Mouse (Mus musculus) kidney, embryonic 14.5 days (tissue): ENCODE results near the gene Sdccag8. TPM values are rescaled to one million over a fixed set of nuclear protein-coding genes. Genes with fewer than 3 reads are reported as not detected.
"Not testable (repeated sequence)": the region's sequence is repeated elsewhere in the genome, so short reads cannot be mapped to it uniquely, and the experiment has no call there.

Experiments used
- ATAC-seq: fragments of 200-750 bp; cut with Nextera tagmentation; 2 replicates; pipeline ENCODE4 v1.8.0; 2017; ENCODE audit warnings: moderate number of reproducible peaks, mild to moderate bottlenecking, moderate TSS enrichment, moderate library complexity; ENCODE audit not compliant: low FRiP score, low TSS enrichment
- H3K27ac ChIP-seq: fragments of 300-500 bp; sonication (generic); 2 replicates; pipeline ENCODE4 v1.5.1; 2014; ENCODE audit warnings: low read depth, mild to moderate bottlenecking, low read length, moderate library complexity, mixed read lengths
- H3K27me3 ChIP-seq: fragments of 300-500 bp; sonication (generic); 2 replicates; pipeline ENCODE4 v1.6.1; 2014; ENCODE audit warnings: mild to moderate bottlenecking, low read length; ENCODE audit not compliant: control insufficient read depth, insufficient read depth
- H3K36me3 ChIP-seq: fragments of 300-500 bp; sonication (generic); 2 replicates; pipeline ENCODE4 v1.6.1; 2014; ENCODE audit warnings: low read length, mixed read lengths; ENCODE audit not compliant: control insufficient read depth, insufficient read depth
- H3K4me1 ChIP-seq: fragments of 300-500 bp; sonication (generic); 2 replicates; pipeline ENCODE4 v1.6.1; 2014; ENCODE audit warnings: low read length, mixed read lengths; ENCODE audit not compliant: control insufficient read depth, insufficient read depth
- H3K4me2 ChIP-seq: fragments of 300-500 bp; sonication (generic); replicated peaks from 2 replicates; pipeline ENCODE4 v1.6.1; 2014; ENCODE audit warnings: low read depth, mild to moderate bottlenecking, low read length
- H3K4me3 ChIP-seq: fragments of 300-500 bp; sonication (generic); 2 replicates; pipeline ENCODE4 v1.5.1; 2014; ENCODE audit warnings: mild to moderate bottlenecking, low read length
- H3K9ac ChIP-seq: fragments of 300-500 bp; sonication (generic); 2 replicates; pipeline ENCODE4 v1.6.1; 2014; ENCODE audit warnings: low read depth, mild to moderate bottlenecking, low read length, moderate library complexity
- H3K9me3 ChIP-seq: fragments of 300-500 bp; sonication (generic); 2 replicates; pipeline ENCODE4 v1.6.1; 2016; ENCODE audit warnings: low read length; ENCODE audit not compliant: control insufficient read depth
- WGBS: fragments of 180-500 bp; shearing (Covaris S2); extraction: QIAGEN DNeasy Blood & Tissue Kit; methylation state at CpG from one replicate; pipeline ENCODE4 v1.1.7; 2014; 5-methylcytosine and 5-hydroxymethylcytosine counted together
- polyA plus RNA-seq: library from polyadenylated mRNA; unstranded; fragments of >200 nt; fragmentation: Nextera tagmentation; extraction: Ambion mirVana; gene quantifications from 2 replicates; pipeline ENCODE4 v1.2.1, GENCODE M21; 2014

The Sdccag8 gene
- polyA plus RNA-seq, 1 experiment from 2014 or later = 17.0 TPM

GRCm38 (mm10) chr1:176939901-176940341 lies 125.5 kb downstream of the Sdccag8 start:
- Histone ChIP-seq H3K9me3 (no peaks in the 10 kb centered on the region), H3K36me3 (no peaks in the 10 kb centered on the region), H3K4me2 (no peak overlapping the region), H3K4me3 (no peak overlapping the region), H3K27me3 (no peaks in the 10 kb centered on the region), H3K27ac (no peak overlapping the region), H3K9ac (no peak overlapping the region), H3K4me1 (no peaks in the 10 kb centered on the region)
- 64% methylated on average over 8 of the region's 8 CpGs for WGBS
- no peak for ATAC-seq

GRCm38 (mm10) chr1:176941286-176941990 lies 127.0 kb downstream of the Sdccag8 start:
- not testable (repeated sequence) for H3K27ac ChIP-seq, H3K27me3 ChIP-seq, H3K4me3 ChIP-seq, ATAC-seq, H3K9ac ChIP-seq, H3K4me2 ChIP-seq, H3K4me1 ChIP-seq, H3K36me3 ChIP-seq, H3K9me3 ChIP-seq

GRCm38 (mm10) chr1:176943126-176943525 lies 128.7 kb downstream of the Sdccag8 start:
- Histone ChIP-seq H3K4me2 (no peak overlapping the region), H3K4me3 (no peak overlapping the region), H3K36me3 (no peaks in the 10 kb centered on the region), H3K27me3 (no peaks in the 10 kb centered on the region), H3K9ac (no peak overlapping the region), H3K27ac (no peak overlapping the region), H3K9me3 (no peaks in the 10 kb centered on the region), H3K4me1 (no peaks in the 10 kb centered on the region)
- ATAC-seq = no peak
- 85% methylated on average over 5 of the region's 5 CpGs for WGBS

GRCm38 (mm10) chr1:176943987-176944386 lies 129.5 kb downstream of the Sdccag8 start:
- Histone ChIP-seq H3K4me3 (no peak overlapping the region), H3K4me2 (no peak overlapping the region), H3K4me1 (no peaks in the 10 kb centered on the region), H3K9ac (no peak overlapping the region), H3K27ac (no peak overlapping the region), H3K27me3 (no peaks in the 10 kb centered on the region), H3K9me3 (no peaks in the 10 kb centered on the region), H3K36me3 (no peaks in the 10 kb centered on the region)
- ATAC-seq = no peak
- 71% methylated on average over 5 of the region's 5 CpGs for WGBS

- ATAC-seq = no peak
- H3K4me1 ChIP-seq = no peaks in the 10 kb centered on the region
- 83% methylated on average over 8 of the region's 8 CpGs for WGBS
- H3K4me3 ChIP-seq = no peak overlapping the region
- no peaks in the 10 kb centered on the region for H3K9me3 ChIP-seq
- no peak overlapping the region for H3K27ac ChIP-seq
- H3K36me3 ChIP-seq = no peaks in the 10 kb centered on the region
- H3K9ac ChIP-seq = no peak overlapping the region
- H3K4me2 ChIP-seq = no peak overlapping the region
- H3K27me3 ChIP-seq = no peaks in the 10 kb centered on the region
Measured at GRCm38 (mm10) chr1:176944458-176945174, 130.2 kb downstream of the Sdccag8 start.

- H3K9me3 ChIP-seq = no peaks in the 10 kb centered on the region
- 96% methylated on average over 12 of the region's 12 CpGs for WGBS
Measured at GRCm38 (mm10) chr1:176945175-176945540, 130.7 kb downstream of the Sdccag8 start.

DNA sequence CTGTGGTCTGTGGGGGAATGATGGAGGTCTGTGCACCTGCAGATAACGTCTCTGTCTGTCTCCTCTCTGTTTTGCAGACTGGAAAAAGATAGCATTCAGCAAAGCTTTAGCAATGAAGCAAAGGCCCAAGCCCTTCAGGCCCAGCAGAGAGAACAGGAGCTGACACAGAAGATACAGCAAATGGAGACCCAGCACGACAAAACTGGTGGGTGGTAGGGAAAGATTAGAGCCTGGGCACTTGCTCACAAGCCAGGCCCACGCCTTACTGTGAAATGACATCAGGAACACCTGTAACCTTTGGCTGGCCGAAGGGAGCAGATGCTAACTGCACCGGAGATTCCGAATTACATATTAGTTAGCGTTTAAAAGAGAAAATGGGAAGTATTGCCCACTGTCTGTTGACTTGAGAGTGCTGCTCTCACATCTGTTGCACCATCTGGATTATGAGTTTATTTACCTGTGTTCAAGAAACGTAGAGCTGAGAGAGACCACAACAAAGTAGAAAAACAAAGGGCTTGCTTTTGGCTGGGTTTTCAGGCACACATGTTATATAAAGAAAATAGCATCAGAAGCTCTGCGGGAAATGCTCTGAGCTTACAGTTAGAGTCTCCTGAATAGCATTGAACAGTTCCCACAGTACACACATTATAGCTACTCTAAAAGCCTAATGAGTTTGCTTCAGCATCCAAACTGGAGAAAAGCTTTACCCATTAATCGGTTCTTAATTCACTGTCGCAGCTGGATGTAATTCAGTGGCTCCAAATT lies 131.8 kb downstream of the Sdccag8 start:
- Histone ChIP-seq H3K4me2 (no peak overlapping the region), H3K4me1 (no peaks in the 10 kb centered on the region), H3K9me3 (no peaks in the 10 kb centered on the region), H3K36me3 (no peaks in the 10 kb centered on the region), H3K27ac (no peak overlapping the region), H3K27me3 (no peaks in the 10 kb centered on the region), H3K9ac (no peak overlapping the region), H3K4me3 (no peak overlapping the region)
- no peak for ATAC-seq
- 87% methylated on average over 11 of the region's 11 CpGs for WGBS

More at GRCm38 (mm10) chr1:176945175-176945540, 130.7 kb downstream of the Sdccag8 start:
- Histone ChIP-seq H3K27ac (no peak overlapping the region), H3K4me2 (no peak overlapping the region), H3K9ac (no peak overlapping the region), H3K4me1 (no peaks in the 10 kb centered on the region), H3K4me3 (no peak overlapping the region), H3K27me3 (no peaks in the 10 kb centered on the region), H3K36me3 (no peaks in the 10 kb centered on the region)
- no peak for ATAC-seq

- no peaks in the 10 kb centered on the region for H3K4me1 ChIP-seq
- no peaks in the 10 kb centered on the region for H3K27me3 ChIP-seq
- no peak for ATAC-seq
- no peaks in the 10 kb centered on the region for H3K36me3 ChIP-seq
- H3K4me3 ChIP-seq = no peak overlapping the region
- H3K27ac ChIP-seq = no peak overlapping the region
- no peaks in the 10 kb centered on the region for H3K9me3 ChIP-seq
- WGBS = 87% methylated on average over 7 of the region's 7 CpGs
- H3K4me2 ChIP-seq = no peak overlapping the region
- no peak overlapping the region for H3K9ac ChIP-seq
Measured at GRCm38 (mm10) chr1:176946796-176947181, 132.3 kb downstream of the Sdccag8 start.

DNA sequence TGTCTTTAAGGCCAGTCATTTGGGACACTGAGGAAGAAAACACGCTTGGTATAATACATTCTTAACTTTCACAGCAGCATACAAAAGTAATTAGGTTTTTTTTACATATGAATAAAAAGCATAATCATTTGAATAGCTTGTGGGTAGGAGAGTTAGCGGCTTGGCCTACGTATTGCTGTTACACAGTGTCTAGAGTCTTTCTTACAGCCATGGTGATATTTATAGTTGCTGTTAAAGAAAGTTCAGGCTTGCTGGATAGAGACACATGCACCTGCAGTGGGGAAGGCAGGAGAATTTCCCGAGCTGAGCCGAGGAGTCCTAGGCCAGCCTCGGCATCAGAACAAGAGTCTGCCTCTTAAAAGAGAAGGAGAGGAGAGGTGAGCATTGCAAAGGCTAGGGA lies 134.4 kb downstream of the Sdccag8 start:
- no peaks in the 10 kb centered on the region for H3K27me3 ChIP-seq

More for the DNA sequence above, 134.4 kb downstream of the Sdccag8 start:
- Histone ChIP-seq H3K9ac (no peak overlapping the region), H3K4me3 (no peak overlapping the region), H3K36me3 (no peaks in the 10 kb centered on the region), H3K9me3 (no peaks in the 10 kb centered on the region), H3K4me1 (no peaks in the 10 kb centered on the region), H3K4me2 (no peak overlapping the region), H3K27ac (no peak overlapping the region)
- 81% methylated on average over 6 of the region's 6 CpGs for WGBS
- ATAC-seq = no peak
